Comparison of ENCODE assay signal across 14 mouse cellular contexts in genomic region chr8:97308304-97308703, GRCm38 (mm10).
"Had no signal": no experiment of that assay in that cellular context is flagged by ENCODE, and none has a peak within 500 bp of the region (broad histone marks: within the 10 kb centered on the region; RNA-seq: fewer than 3 reads in every experiment).

No protein-coding gene starts in this region.

- H3K27ac ChIP-seq: intestine, embryonic 15.5 days; limb, embryonic 12.5 days; liver, embryonic 13.5 days; midbrain, embryonic 10.5 days; neural tube, embryonic 15.5 days had no signal

- ATAC-seq: intestine, embryonic 15.5 days; liver, postnatal 0 days had no signal

- H3K4me3 ChIP-seq: intestine, embryonic 15.5 days; limb, embryonic 12.5 days; liver, embryonic 13.5 days; midbrain, embryonic 10.5 days; myocyte; neural tube, embryonic 15.5 days had no signal

- H3K9me3 ChIP-seq: intestine, embryonic 15.5 days; liver, embryonic 13.5 days; midbrain, embryonic 10.5 days; neural tube, embryonic 15.5 days had no signal

- H3K4me2 ChIP-seq: intestine, embryonic 15.5 days; limb, embryonic 12.5 days; liver, embryonic 13.5 days; neural tube, embryonic 15.5 days had no signal

- DNase-seq: kidney, adult 2 months; kidney, postnatal 25 days; liver; liver, embryonic 13.5 days; liver, postnatal 0 days; right cerebral cortex, postnatal 4 days; spleen, adult 18-20 months; thymus, adult 2 months; thymus, postnatal 25 days had no signal

- H3K36me3 ChIP-seq: intestine, embryonic 15.5 days; limb, embryonic 12.5 days; liver, embryonic 13.5 days; midbrain, embryonic 10.5 days; neural tube, embryonic 15.5 days had no signal

- H3K9ac ChIP-seq: intestine, embryonic 15.5 days; limb, embryonic 12.5 days; liver, embryonic 13.5 days; liver, postnatal 0 days; neural tube, embryonic 15.5 days had no signal

- H3K27me3 ChIP-seq: intestine, embryonic 15.5 days; limb, embryonic 12.5 days; liver, embryonic 13.5 days; neural tube, embryonic 15.5 days had no signal

- H3K4me1 ChIP-seq: intestine, embryonic 15.5 days; limb, embryonic 12.5 days; liver, embryonic 13.5 days; midbrain, embryonic 10.5 days; neural tube, embryonic 15.5 days had no signal
